Mouse (Mus musculus) left cerebral cortex, postnatal 36 days (tissue): Measurements from ENCODE around the gene Pdgfa. TPM values are rescaled to one million over a fixed set of nuclear protein-coding genes. Genes with fewer than 3 reads are reported as not detected.

ENCODE experiments used
- DNase-seq, 2 experiments: peaks; one replicate each; pipeline ENCODE4 v3.0.0; 2021 to 2022; ENCODE audit warnings: low spot score in 2 of 2, mixed read lengths in 1 of 2
- intact Hi-C: fragments of 180-260 bp; cut with DNase I; formaldehyde crosslinking; loops from one replicate; pipeline ENCODE4 v1.15.1; 2025
- total RNA-seq, 2 experiments: library from RNA; stranded (reverse); gene quantifications; 2 replicates each; pipeline ENCODE4 v1.2.3; 2021

The Pdgfa gene
- total RNA-seq, 2 experiments from 2014 or later = 49.1 to 58.9 TPM

DNA sequence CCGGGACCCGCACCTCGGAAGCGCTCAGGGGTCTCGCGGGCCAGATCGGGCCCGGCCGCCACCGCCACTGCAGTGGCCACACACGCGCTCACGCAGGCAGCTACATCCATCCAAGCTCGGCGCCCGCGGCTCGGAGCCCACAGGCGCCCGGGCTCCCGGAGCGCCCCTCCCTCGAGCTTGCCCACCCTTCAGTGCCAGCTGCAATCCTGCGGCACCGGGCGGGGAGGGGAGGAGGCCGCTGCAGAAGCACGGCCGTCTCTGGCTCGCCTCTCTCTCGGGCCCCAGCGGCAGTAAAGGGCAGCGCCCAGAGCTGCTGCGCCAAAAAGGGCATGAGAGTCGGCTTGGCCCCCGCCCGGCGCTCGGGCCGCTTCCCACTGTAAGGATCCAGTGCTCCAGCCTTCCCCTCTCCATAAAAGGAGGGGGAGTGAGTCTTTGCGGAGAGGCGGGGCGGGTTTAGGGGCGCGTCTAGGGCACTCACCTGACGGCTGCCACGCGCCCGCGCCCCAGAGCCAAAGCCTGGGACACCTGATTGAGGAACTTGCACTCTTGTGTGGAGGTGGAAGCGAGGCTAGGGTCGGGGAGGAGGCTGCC is 1.4 kb downstream of the Pdgfa start:
- peak; percentile 74 to 77 for DNase-seq
- intact Hi-C loops = loop anchor here (5.0 to 10.0 kb wide), 3 partner anchors 89 to 139 kb away; no protein-coding TSS in a partner anchor

DNA sequence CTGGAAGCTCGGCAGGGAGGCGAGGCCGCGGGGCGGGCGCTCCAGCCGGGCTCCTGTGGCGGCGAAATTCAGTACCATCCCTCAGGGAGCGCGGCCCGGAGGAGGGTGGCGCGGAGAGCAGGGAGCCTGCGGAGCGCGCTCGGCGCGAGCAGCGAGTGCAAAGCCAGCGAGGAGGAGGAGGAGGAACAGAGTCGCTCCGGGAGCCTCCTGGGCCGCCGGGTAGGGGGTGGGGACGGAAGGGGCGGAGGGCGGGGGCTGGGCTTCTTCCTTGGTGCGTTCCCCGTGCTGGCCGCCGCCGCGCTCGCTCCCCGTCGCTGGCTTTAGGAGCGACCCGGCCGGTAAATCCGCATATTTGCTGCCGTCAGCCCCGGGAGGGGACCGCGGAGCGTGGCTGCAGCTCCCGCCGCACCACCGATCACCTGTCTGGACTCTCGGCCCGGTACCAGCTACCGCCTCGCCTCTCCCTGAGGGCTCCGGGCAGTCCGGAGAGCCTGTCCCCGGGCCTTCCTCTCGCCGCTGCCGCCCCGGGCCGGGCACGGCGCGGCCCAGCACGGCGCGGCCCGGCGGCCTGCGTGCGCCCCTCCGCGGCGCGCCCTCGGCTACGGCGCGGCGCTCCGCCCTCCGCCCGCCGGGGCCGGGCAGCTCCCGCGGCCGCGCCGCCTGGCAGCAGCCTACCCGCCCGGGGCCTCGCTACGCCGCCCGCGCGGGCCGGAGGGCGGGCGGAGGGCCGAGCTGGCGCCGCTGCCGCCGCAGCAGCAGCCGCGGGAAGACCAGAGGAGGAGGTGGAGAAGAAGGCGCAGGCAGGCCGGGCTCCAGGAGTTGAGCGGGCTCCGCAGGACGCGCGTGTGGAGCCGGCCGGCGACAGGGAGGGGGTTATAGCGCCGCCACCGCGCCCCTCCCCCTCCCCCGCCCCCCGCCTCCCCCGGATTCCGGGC is 2.1 kb downstream of the Pdgfa start:
- intact Hi-C loops = loop anchor here (5.0 to 10.0 kb wide), 4 partner anchors 90 to 140 kb away; no protein-coding TSS in a partner anchor
- peak; percentile 78 to 84 for DNase-seq

DNA sequence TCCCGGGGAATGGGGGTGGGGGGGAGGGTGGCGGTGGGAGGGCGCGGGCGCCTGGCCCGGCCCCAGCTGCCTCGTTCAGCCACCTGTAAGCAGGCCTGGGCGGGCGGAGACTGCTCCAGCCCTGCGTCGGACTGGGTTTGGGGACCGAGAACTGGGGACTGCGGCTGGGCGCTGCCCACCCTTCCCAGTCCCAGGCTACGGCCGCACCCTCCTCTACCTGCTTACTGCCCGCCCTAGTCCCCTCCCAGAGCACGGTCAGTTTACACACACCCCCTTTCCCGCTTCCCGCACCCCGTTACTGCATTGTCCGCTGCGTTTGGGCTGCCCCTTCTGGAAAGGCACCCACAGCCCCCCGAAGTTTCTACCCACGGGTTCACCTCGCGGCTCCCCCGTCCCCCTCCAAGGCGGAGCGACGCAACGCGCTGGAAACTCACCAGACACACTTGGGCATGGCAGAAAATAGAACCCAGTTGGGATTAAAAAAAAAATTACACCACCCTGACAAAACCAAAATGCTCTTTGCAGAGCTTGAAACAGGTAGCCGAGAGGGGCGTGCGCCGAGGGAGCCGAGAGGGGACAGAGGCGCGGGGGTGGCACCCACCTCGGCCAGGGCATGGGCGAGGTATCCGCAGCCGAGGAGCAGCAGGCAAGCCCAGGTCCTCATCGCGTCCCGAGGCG is 2.9 kb downstream of the Pdgfa start:
- intact Hi-C loops = loop anchor here (5.0 to 10.0 kb wide), 3 partner anchors 91 to 141 kb away; no protein-coding TSS in a partner anchor
- DNase-seq = peak in 1 of 2 experiments; percentile 45

DNA sequence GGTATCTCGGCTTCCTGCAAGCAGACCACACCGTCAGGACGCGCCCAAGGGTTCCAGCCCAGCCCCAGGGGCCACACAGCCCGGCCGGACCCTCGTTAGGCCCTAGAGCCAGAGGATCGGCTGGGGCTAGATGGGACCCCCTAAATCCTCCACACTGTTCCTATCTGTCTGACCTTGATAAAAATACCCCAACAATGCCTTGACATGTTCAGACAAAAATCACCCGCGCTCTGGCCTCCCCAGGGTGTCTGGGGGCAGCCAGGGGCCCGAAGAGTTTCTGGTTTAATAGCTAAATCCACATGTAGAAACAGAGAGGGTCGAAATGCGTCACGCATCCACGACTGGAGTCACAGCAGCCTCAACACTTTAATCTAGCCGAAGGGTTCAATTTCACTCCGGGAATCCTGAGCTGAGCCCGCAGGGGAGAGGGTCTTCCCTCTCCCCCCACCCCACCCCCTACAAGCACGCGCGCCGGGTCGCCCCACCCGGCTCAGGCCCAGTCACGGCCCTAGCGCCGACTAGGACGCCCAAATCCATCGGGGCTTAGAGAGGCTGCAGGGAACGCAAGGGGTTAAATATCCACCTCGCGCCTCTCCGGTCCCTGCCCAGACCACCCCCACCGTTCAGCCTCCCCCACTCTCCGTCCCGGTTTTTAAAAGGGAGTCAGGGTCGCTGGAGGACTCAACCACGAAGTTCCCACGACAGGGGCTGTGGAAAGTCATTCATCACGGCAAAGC is 3.6 kb downstream of the Pdgfa start:
- no peak for DNase-seq
- intact Hi-C loops = loop anchor here (5.0 to 10.0 kb wide), 3 partner anchors 91 to 141 kb away; no protein-coding TSS in a partner anchor

DNA sequence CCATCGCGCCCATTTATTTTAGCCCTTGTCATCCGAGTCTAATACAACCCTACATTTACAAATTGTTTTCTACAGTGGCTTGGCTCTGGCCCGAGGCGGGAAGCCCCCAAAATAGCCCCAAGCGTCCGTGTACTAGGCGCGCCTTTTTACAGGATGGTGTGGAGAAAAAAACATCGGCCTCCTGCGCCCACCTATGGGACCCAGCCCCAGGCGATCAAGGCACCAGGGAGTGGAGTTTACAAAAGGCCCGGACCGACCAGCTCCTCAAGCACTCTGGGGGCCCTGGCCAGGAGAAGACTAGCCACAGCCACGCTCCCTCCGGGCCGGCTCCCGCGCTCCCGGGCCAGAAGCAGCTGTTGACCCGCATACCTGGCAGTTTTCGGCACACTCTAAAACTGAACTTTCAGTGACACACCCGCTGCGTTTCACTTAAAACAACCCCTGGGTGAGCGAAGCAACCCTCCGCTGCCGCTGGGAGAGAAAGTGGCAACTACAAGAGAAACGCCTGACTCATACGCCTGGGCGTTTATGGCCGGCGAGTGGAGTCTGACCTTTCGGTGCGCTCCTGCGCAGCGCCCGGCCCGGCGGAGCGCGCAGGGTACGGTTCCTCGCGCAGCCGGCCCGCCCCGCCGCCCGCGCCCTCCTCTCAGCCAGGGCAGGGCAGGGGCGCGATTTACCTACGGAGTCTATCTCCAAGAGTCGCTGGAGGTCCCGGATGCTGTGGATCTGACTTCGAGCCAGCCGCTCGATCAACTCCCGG is 4.4 kb downstream of the Pdgfa start:
- intact Hi-C loops = loop anchor here (5.0 to 10.0 kb wide), 3 partner anchors 90 to 142 kb away; no protein-coding TSS in a partner anchor
- DNase-seq = no peak

DNA sequence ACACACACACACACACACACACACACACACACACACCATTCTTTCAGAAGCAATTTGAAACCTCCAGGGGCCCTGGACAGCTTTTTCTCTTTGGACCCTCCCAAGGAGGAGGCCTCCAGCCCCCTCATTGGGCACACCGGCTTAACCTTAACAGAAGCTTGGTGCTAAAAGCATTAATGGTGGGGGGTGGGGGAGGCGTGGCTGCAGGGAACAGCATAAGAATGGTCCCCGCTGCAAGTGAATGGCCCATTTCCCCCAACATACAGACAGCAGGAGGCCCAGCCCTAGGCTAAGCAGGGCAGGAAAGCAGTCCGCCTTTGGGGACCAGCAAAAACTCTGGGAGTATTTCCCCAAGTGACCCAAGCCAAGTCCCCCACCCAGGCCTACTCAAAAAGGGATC is 5.4 kb downstream of the Pdgfa start:
- no peak for DNase-seq
- intact Hi-C loops = loop anchor here (5.0 to 10.0 kb wide), 3 partner anchors 89 to 143 kb away; no protein-coding TSS in a partner anchor

DNA sequence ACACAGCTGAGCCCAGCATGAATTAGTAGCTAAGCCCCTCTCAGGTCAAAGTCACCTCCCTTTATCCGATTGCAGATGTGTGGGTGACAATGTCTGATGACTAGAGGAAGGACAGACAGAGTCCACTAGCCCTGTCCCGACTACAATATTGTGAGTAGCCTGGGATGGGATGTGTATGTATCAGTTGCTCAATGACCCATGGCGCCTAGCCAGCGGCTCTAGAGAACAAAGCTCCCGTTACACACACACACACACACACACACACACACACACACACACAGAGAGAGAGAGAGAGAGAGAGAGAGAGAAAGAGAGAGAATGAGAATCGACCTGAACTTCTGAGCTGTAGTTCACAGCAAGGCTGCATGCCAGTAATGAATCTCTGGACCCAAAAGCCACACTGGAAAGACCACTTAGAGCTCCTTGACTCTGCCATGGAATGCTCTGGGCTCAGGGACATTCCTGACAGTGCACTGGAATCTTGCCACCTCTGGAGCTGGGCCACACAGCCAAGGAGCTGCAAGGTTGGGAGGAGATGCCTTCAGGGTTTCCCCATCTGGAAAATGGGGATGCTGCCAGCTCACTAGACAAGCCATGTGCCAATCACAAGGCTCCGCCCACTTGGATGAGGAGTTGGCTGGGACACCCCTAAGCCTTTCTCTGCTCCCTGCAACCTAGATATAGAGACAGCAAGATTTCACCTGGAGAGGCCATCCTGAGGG is 6.3 kb downstream of the Pdgfa start:
- no peak for DNase-seq
- intact Hi-C loops = loop anchor here (5.0 to 10.0 kb wide), 3 partner anchors 89 to 144 kb away; no protein-coding TSS in a partner anchor

DNA sequence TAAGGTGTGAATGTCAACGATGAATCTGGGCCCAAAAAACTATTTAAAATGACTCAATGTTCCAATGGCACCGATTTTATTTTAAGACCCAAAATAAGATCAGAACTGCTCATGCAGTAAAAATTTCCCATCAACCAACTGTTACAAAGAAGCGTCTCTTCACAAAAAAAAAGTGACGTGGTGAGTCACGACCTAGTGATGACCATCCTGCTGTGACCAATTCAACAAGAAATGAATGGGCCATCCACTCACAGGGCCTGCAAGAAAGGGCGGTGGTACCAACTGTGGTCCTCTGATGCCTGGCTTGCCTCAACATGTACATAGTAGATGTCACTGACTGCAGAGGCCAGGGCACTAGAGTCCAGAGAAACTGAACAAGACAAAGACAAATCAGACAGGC is 7.6 kb downstream of the Pdgfa start:
- DNase-seq = no peak
- intact Hi-C loops = no loop called here

DNA sequence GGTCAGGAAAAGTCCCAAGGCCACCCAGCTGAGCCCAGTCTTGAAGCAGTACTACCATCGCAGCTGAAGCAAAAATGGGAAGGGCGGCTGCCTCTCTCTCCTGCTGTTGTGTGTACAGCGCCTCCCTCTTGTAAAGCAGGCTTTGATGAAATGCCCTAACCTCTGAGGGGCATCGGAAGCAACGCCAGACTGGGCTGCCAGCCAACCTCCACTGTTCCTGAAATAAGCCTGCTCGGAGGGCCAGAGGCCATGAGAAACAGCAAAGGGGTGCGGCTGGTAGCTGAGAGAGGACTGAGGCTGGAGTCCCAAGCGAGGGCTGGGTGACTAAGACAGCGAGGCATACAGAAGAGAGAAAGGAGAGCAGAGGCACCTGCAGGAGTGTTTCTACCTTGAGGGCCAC is 8.4 kb downstream of the Pdgfa start:
- DNase-seq = no peak
- intact Hi-C loops = no loop called here

DNA sequence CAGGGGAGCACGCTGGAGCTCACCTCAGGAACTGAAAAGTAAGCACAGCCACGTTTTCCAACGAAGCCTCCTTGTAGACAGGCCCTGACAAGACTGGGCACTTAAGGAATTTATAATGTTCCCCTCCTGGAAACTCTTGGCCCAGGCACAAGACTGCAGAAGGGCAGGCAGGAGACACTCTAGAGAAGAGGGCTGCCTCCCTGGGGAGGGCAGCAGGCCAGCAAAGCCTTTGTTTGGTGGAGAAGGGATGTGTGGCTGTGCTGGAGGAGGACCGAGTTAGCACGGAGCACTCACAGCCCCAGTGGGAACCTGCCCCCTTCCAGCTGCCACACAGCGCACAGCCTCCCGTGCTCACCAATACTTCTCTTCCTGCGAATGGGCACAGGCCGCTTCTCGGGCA is 9.2 kb downstream of the Pdgfa start:
- no peak for DNase-seq
- intact Hi-C loops = no loop called here

DNA sequence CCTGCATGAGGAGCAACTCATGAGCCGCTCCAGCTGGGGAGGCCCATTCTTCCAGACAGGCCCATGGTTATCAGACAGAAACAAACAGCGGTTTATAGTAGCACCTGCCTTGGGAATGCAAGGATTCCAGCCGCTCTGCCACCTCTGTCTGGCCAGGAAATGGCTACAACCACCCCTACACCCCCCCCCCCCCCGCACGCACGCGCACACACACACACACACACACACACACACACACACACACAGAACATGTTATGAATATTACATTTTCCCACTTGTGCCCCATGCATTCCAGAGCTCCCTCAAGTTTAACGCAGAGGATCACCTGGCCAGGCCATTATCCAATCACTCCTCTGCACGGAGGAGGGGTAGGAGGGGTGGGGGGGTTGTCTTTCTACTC is 15.2 kb downstream of the Pdgfa start:
- intact Hi-C loops = no loop called here
- DNase-seq = no peak

DNA sequence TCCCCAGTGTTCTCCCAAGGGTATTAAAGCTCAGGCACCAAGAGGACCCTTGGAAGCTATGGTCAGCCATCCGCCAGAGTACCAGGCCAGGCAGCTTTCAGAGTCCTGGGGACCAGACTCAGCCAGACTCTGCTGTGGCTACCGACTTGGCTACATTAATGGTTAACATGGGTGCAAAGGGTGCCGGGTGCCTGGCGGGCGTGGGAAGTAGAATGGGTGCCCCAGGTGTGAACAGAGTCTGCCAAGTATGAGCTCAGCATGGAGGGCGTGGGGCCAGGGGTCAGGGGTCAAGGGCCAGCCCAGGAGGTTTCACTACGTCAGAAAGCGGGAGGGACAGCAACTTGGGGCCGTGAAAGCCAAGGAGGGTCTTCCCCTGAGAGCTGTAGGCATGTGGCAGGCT is 16.6 kb downstream of the Pdgfa start:
- DNase-seq = no peak
- intact Hi-C loops = no loop called here

DNA sequence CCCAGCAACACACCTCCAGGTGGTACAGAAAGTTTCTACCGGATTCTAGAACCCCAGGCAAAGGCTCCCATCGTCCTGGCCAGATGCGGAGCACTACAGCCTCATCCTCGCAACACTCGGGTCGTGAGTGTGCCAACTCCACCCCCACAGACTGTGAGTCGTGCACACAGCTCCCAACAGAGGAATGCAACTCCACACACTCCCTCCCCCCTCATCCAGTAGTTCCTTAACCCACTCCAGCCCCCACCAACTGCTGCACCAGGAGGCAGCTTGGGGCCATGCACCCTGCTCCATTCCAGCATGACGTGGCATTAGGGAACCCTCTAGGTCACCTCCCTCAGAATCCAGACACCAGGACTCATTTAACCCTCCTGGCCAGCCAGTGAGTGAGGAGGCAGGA is 17.3 kb downstream of the Pdgfa start:
- intact Hi-C loops = no loop called here
- peak; percentile 41 to 47 for DNase-seq

DNA sequence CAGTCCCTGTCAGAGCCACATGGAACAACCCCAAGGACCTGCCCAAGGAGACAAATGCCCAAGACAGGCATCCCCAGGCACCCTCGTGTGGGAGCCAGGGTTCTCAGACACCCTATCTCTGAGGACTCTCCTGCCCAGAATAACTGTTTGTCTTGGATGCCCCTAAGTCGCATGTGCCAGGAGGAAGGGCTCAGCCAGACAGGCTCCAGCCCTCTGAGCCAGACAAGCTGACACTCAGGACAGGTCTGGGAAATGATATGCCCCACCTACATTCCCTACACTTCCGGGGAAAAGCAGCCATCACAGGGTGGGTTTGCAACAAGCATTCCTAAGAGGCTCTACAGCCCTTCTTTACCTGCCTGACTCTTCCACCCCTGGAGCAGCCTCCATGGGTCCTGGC is 19.4 kb downstream of the Pdgfa start:
- DNase-seq = no peak
- intact Hi-C loops = no loop called here

DNA sequence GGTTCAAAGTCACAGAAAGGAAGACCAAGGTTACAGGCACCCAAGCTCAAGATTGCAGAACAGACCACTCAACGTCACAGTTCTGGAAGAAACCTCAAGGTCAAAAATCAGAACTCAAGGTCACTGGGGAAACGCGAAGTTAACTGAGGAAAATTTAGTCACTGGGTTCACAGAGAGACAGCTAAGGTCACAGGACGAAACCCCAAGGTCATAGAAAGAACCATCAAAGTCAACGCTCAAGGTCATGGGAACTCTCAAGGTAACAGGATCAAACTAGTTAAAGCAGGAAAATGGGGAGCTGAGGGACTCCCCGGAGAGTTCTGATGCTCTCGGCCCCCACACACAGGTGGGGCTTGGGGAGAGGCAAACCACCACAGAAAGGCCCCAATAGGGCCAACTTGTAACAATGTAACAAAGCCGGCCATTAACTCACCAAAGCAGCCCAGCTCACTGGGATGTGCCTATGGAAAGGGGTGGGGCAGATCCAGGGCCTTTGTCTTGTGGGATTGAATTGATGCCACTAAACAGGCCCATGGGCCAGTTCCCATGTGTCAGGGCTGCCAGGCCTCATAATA is 22.2 kb downstream of the Pdgfa start:
- intact Hi-C loops = no loop called here
- DNase-seq = no peak

DNA sequence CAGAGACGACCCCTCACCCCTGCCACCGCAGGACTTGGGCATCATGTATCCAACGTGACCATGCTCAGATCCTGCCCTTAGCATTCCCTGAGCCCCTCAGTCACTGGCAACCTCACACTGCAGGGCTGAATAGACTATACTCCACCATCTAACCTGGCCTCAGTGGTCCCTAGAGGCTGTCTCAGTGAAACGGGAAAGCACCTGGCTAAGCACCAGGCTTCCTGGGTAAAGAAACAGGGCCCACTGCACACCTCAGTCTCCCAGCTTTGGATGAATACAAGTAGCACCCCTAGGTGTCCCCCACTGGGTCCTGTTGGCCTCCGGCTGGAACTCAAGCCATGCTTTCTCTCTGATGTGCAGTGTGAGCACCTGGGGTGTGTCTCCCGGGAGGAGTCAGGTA is 23.7 kb downstream of the Pdgfa start:
- no peak for DNase-seq
- intact Hi-C loops = no loop called here

DNA sequence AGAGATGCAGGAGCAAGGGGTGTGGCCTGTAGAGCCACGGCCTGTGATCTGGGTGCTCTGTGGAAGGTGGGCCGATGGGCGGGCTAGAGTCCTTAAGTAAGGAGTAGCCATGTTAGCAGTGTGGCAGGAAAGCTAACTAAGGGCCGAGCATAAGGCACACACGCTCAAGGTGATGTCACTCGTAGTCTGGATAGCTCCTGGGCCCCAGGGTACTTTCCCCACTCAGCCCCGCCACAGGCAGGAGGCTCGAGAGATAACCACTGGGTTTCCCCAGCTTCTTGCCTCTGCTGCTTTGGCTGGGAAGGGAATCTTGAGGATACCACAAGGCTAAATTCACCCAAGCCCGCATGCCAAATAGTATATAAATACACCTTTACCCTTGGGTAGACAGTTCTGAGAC is 25.8 kb downstream of the Pdgfa start:
- intact Hi-C loops = no loop called here
- DNase-seq = no peak

DNA sequence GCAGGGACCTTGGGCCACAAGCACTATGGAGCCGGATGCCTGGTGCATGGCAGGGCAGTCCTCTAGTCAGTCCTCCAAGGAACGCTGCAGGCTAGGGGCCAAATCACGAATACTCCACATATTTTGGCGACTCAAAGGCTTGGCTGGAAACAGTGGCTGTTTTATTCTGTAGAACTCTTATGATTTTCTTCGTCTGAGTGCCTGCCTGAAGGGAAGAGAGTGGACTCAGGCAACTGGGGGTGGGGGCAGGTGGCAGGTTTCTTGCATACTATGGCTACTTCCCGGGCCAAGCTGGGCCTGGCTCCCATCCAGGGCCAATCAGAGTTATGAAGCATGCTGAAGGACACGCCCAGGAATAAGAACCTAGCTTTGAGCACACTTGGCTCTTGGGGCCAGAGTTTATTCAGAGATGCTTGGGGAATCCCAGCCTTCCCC is 27.1 kb downstream of the Pdgfa start:
- DNase-seq = no peak

More for the DNA sequence above, 27.1 kb downstream of the Pdgfa start:
- intact Hi-C loops = no loop called here
